Mouse (Mus musculus) cerebellum, adult 2 months (tissue): Measurements from ENCODE around the gene Gp5.

Experiments
- CTCF ChIP-seq: fragments of 200-500 bp; IDR thresholded peaks from 2 replicates; pipeline ENCODE4 v1.5.1; 2011; ENCODE audit warnings: low read depth, mild to moderate bottlenecking, control low read depth, low read length, moderate library complexity, borderline replicate concordance; ENCODE audit not compliant: insufficient read depth
- POLR2A ChIP-seq: fragments of 200-500 bp; IDR thresholded peaks from 2 replicates; pipeline ENCODE4 v1.6.1; 2011; ENCODE audit warnings: low read length, control low read depth, borderline replicate concordance; ENCODE audit not compliant: insufficient read depth

DNA sequence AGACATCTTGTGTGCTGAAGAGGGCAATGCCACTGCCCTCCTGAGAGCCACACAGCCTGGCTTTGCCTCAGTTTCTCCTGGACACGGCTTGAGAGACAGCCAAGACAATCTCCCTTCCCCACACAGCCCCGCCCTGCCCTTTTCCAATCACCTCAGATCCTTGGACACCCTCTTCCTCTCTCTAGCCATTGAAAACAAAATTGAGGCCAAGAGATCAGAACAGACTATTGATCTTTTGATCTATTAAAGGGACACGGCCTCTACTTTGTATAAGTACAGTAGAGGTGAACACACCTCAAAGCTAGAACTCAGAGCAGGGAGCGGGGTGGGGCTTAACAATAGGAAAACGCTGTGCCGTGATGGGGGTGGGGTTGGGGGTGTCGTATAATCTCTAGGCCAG is 52.1 kb downstream of the Gp5 start:
- no peak for TF ChIP-seq POLR2A
- TF ChIP-seq CTCF, result no peak
